Mouse (Mus musculus): Measurements from ENCODE around the gene Cenpe.
"Not testable (repeated sequence)": the region's sequence is repeated elsewhere in the genome, so short reads cannot be mapped to it uniquely, and the experiment has no call there.

Gene Cenpe

GRCm38 (mm10) chr3:135211805-135212657, at the start of gene Cenpe:
TSS of gene Cenpe (plus strand) at chr3:135212537.
- peak; percentile 73 for DNase-seq (ENCODE audit: low read depth, low spot score)

- no peak for DNase-seq (ENCODE audit: low read depth, low spot score)
Observed at GRCm38 (mm10) chr3:135171898-135172446, 40.4 kb upstream of the Cenpe start.

GRCm38 (mm10) chr3:135191861-135192260, 20.5 kb upstream of the Cenpe start:
- no peak for DNase-seq (ENCODE audit: low read depth, low spot score)

GRCm38 (mm10) chr3:135198051-135198450, 14.3 kb upstream of the Cenpe start:
- not testable (repeated sequence) for DNase-seq (ENCODE audit: low read depth, low spot score)

GRCm38 (mm10) chr3:135200409-135201303, 11.7 kb upstream of the Cenpe start:
- no peak for DNase-seq (ENCODE audit: low read depth, low spot score)

GRCm38 (mm10) chr3:135206621-135207020, 5.7 kb upstream of the Cenpe start:
- DNase-seq (ENCODE audit: low read depth, low spot score) = no peak

GRCm38 (mm10) chr3:135212658-135213350, 467 bp downstream of the Cenpe start:
- no peak for DNase-seq (ENCODE audit: low read depth, low spot score)

GRCm38 (mm10) chr3:135232058-135232457, 19.7 kb downstream of the Cenpe start:
- no peak for DNase-seq (ENCODE audit: low read depth, low spot score)

GRCm38 (mm10) chr3:135232462-135232861, 20.1 kb downstream of the Cenpe start:
- DNase-seq (ENCODE audit: low read depth, low spot score) = no peak

- DNase-seq (ENCODE audit: low read depth, low spot score) = no peak
Observed at GRCm38 (mm10) chr3:135245733-135246132, 33.4 kb downstream of the Cenpe start.

GRCm38 (mm10) chr3:135246828-135247227, 34.5 kb downstream of the Cenpe start:
- no peak for DNase-seq (ENCODE audit: low read depth, low spot score)

- no peak for DNase-seq (ENCODE audit: low read depth, low spot score)
Observed at GRCm38 (mm10) chr3:135249104-135249503, 36.8 kb downstream of the Cenpe start.

GRCm38 (mm10) chr3:135251825-135252224, 39.5 kb downstream of the Cenpe start:
- DNase-seq (ENCODE audit: low read depth, low spot score) = no peak

GRCm38 (mm10) chr3:135254784-135255183, 42.4 kb downstream of the Cenpe start:
- no peak for DNase-seq (ENCODE audit: low read depth, low spot score)

GRCm38 (mm10) chr3:135258919-135259318, 46.6 kb downstream of the Cenpe start:
- no peak for DNase-seq (ENCODE audit: low read depth, low spot score)

- no peak for DNase-seq (ENCODE audit: low read depth, low spot score)
Observed at GRCm38 (mm10) chr3:135260233-135260632, 47.9 kb downstream of the Cenpe start.

GRCm38 (mm10) chr3:135268616-135269015, 56.3 kb downstream of the Cenpe start:
- no peak for DNase-seq (ENCODE audit: low read depth, low spot score)

- no peak for DNase-seq (ENCODE audit: low read depth, low spot score)
Observed at GRCm38 (mm10) chr3:135269391-135269990, 57.2 kb downstream of the Cenpe start.

- DNase-seq (ENCODE audit: low read depth, low spot score) = no peak
Observed at GRCm38 (mm10) chr3:135272627-135273026, 60.3 kb downstream of the Cenpe start.

- no peak for DNase-seq (ENCODE audit: low read depth, low spot score)
Observed at GRCm38 (mm10) chr3:135273047-135273446, 60.7 kb downstream of the Cenpe start.

GRCm38 (mm10) chr3:135280160-135280559, 67.8 kb downstream of the Cenpe start:
- no peak for DNase-seq (ENCODE audit: low read depth, low spot score)
